Comparison of ENCODE assay signal across 22 mouse cellular contexts in the genomic region with DNA sequence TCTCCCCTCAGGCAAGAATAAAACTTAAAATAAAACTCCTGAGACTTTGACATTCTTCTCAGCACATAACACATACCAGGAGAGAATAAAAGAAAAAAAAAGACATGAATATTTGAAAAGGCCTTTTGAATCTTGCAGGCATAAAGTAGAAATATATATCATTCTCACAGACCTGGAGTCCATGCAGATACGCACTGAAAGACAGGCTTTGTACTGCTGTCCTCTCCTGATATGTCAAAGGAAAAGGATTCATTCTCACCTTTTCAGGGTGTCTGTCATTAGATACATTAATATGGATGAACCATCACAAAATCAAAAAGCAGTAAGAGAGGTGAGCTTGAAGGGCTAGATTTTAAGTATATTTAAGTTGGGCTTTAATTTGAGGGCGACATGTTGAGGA.
"Had no signal": no experiment of that assay in that cellular context is flagged by ENCODE, and none has a peak within 500 bp of the region (broad histone marks: within the 10 kb centered on the region; RNA-seq: fewer than 3 reads in every experiment).

No protein-coding gene starts in this region.

- H3K4me2 ChIP-seq: liver, embryonic 11.5 days; liver, embryonic 13.5 days; liver, embryonic 15.5 days; lung, embryonic 15.5 days; neural tube, embryonic 13.5 days; neural tube, embryonic 15.5 days had no signal

- H3K27ac ChIP-seq: liver, embryonic 13.5 days; liver, embryonic 15.5 days; lung, embryonic 15.5 days; macrophage; neural tube, embryonic 13.5 days; neural tube, embryonic 15.5 days had no signal

- H3K9me3 ChIP-seq: liver, embryonic 13.5 days; liver, embryonic 15.5 days; lung, embryonic 15.5 days; megakaryocyte, embryonic 14.5 days; neural tube, embryonic 13.5 days; neural tube, embryonic 15.5 days had no signal

- H3K4me1 ChIP-seq: liver, embryonic 13.5 days; liver, embryonic 15.5 days; lung, embryonic 15.5 days; megakaryocyte, embryonic 14.5 days; neural tube, embryonic 13.5 days; neural tube, embryonic 15.5 days had no signal

- H3K27me3 ChIP-seq: liver, embryonic 13.5 days; liver, embryonic 15.5 days; lung, embryonic 15.5 days; megakaryocyte, embryonic 14.5 days; neural tube, embryonic 13.5 days; neural tube, embryonic 15.5 days had no signal

- H3K36me3 ChIP-seq: liver, embryonic 13.5 days; liver, embryonic 15.5 days; lung, embryonic 15.5 days; neural tube, embryonic 13.5 days; neural tube, embryonic 15.5 days had no signal

- H3K4me3 ChIP-seq: liver, embryonic 13.5 days; liver, embryonic 15.5 days; lung, embryonic 15.5 days; megakaryocyte, embryonic 14.5 days; myocyte; neural tube, embryonic 13.5 days; neural tube, embryonic 15.5 days had no signal

- H3K9ac ChIP-seq: liver, embryonic 13.5 days; liver, embryonic 15.5 days; liver, postnatal 0 days; lung, embryonic 15.5 days; neural tube, embryonic 13.5 days; neural tube, embryonic 15.5 days had no signal

- ATAC-seq: liver, postnatal 0 days; lung, postnatal 0 days had no signal

- DNase-seq: liver, embryonic 13.5 days; liver, postnatal 0 days; lung, adult 2 months; lung, postnatal 14 days; lung, postnatal 36 days; retina, postnatal 1 day; right cerebral cortex, adult 18-20 months; right cerebral cortex, postnatal 25 days; right cerebral cortex, postnatal 4 days; spleen, adult 18-20 months; thymus, adult 18-20 months; thymus, postnatal 14 days; thymus, postnatal 36 days had no signal
